Mouse (Mus musculus) neural tube, embryonic 12.5 days (tissue): ENCODE data around the gene Tle1. TPM values are rescaled to one million over a fixed set of nuclear protein-coding genes. Genes with fewer than 3 reads are reported as not detected.

Experiments used
- ATAC-seq: fragments of 200-750 bp; cut with Nextera tagmentation; 2 replicates; pipeline ENCODE4 v1.8.0; 2017; ENCODE audit warnings: low read depth, mild to moderate bottlenecking, moderate TSS enrichment, moderate library complexity; ENCODE audit not compliant: low FRiP score
- H3K27ac ChIP-seq: fragments of 300-500 bp; sonication (generic); 2 replicates; pipeline ENCODE4 v1.5.1; 2016
- H3K27me3 ChIP-seq: fragments of 300-500 bp; sonication (generic); replicated peaks from 2 replicates; pipeline ENCODE4 v1.6.1; 2016; ENCODE audit warnings: mild to moderate bottlenecking
- H3K36me3 ChIP-seq: fragments of 300-500 bp; sonication (generic); 2 replicates; pipeline ENCODE4 v1.6.1; 2016; ENCODE audit warnings: mild to moderate bottlenecking
- H3K4me1 ChIP-seq: fragments of 300-500 bp; sonication (generic); 2 replicates; pipeline ENCODE4 v1.6.1; 2016
- H3K4me2 ChIP-seq: fragments of 300-500 bp; sonication (generic); replicated peaks from 2 replicates; pipeline ENCODE4 v1.6.1; 2016; ENCODE audit warnings: mild to moderate bottlenecking
- H3K4me3 ChIP-seq: fragments of 300-500 bp; sonication (generic); 2 replicates; pipeline ENCODE4 v1.5.1; 2016
- H3K9ac ChIP-seq: fragments of 300-500 bp; sonication (generic); 2 replicates; pipeline ENCODE4 v1.6.1; 2016; ENCODE audit warnings: mild to moderate bottlenecking
- H3K9me3 ChIP-seq: fragments of 300-500 bp; sonication (generic); 2 replicates; pipeline ENCODE4 v1.6.1; 2016; ENCODE audit warnings: mild to moderate bottlenecking
- WGBS: fragments of 180-500 bp; shearing (Covaris S2); methylation state at CpG from one replicate; pipeline ENCODE4 v1.1.7; 2016; 5-methylcytosine and 5-hydroxymethylcytosine counted together
- polyA plus RNA-seq: library from polyadenylated mRNA; unstranded; fragments of >200 nt; fragmentation: Nextera tagmentation; extraction: Ambion mirVana; gene quantifications from 2 replicates; pipeline ENCODE4 v1.2.1, GENCODE M21; 2016

Tle1 gene
- polyA plus RNA-seq = 57.7 and 60.6 TPM in 2 replicates

GRCm38 (mm10) chr4:72200559-72201409 lies at the start of gene Tle1:
TSS of gene Tle1 (minus strand) at chr4:72200919.
- under 1% methylated on average over 107 of the region's 107 CpGs for WGBS
- Histone ChIP-seq H3K9ac (peak within 1 kb of the TSS; percentile 88), H3K36me3 (no peaks in the 10 kb centered on the region), H3K27me3 (no peaks in the 10 kb centered on the region), H3K9me3 (no peaks in the 10 kb centered on the region), H3K27ac (peak within 1 kb of the TSS; percentile 87), H3K4me3 (peak within 1 kb of the TSS; percentile 83), H3K4me2 (peak within 1 kb of the TSS; percentile 65), H3K4me1 (peaks cover 14% of the 10 kb centered on the region)
- peak; percentile 96 for ATAC-seq

DNA sequence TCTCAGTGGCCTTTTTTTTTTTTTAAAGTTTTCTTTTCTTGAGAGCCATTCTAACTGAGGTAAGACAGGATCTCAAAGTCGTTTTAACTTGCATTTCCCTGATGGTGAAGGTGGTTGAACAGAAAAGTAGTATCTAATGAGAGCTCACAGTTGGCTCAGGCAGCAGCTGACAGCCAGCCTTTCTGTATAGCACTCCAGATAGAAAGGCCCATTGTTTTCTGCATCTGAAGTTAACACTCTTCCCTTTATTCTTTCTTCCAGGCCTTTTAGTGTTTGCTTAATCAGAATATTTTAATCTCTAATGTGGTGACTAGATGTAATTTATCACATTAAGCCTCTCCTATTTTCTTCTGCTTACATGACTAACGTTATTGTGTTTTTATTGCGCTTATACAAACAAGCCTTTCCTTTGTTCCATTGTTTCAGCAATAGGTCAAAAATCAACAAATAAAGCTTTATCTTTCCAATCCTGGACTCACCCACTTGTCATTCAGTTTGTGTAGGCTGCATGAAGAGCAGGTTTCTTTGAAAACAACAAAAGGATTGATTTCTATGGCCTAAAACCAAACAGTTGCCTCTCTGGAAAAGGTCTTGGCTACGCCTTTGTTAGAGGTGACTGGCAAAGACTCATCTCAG lies 33.0 kb upstream of the Tle1 start:
- Histone ChIP-seq H3K27ac (no peak overlapping the region), H3K4me3 (no peak overlapping the region), H3K4me2 (no peak overlapping the region), H3K9me3 (no peaks in the 10 kb centered on the region), H3K9ac (no peak overlapping the region), H3K4me1 (no peaks in the 10 kb centered on the region), H3K27me3 (no peaks in the 10 kb centered on the region), H3K36me3 (no peaks in the 10 kb centered on the region)
- peak; percentile 90 for ATAC-seq
- 10% methylated on average over 4 of the region's 4 CpGs for WGBS

DNA sequence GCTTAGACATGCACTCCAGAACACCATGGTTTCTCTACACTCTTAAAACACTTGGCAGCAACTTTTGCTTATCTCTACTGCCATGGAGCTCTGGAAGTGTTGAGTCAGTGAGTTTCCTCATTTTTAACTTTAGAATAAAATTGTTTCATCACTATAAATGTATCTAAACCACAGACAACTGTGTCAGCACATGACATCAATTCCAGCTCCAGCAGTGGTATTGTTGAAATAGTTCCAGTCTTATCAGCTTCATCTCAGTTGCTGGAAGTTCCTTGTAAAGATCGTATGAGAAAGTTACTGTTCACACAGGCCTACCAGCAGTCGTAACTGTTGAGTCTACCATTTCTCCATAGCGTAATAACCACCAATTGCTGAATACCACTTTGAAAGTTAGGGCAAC lies 31.5 kb upstream of the Tle1 start:
- 83% methylated on average over 3 of the region's 3 CpGs for WGBS
- Histone ChIP-seq H3K27me3 (no peaks in the 10 kb centered on the region), H3K36me3 (no peaks in the 10 kb centered on the region), H3K4me3 (no peak overlapping the region), H3K4me1 (no peaks in the 10 kb centered on the region), H3K9ac (no peak overlapping the region), H3K9me3 (no peaks in the 10 kb centered on the region), H3K4me2 (no peak overlapping the region), H3K27ac (no peak overlapping the region)
- no peak for ATAC-seq

- no peak overlapping the region for H3K4me3 ChIP-seq
- H3K4me1 ChIP-seq = no peaks in the 10 kb centered on the region
- H3K27me3 ChIP-seq = no peaks in the 10 kb centered on the region
- no peaks in the 10 kb centered on the region for H3K9me3 ChIP-seq
- no peak for ATAC-seq
- no peaks in the 10 kb centered on the region for H3K36me3 ChIP-seq
- no peak overlapping the region for H3K9ac ChIP-seq
- H3K4me2 ChIP-seq = no peak overlapping the region
- H3K27ac ChIP-seq = no peak overlapping the region
These were observed 30.1 kb upstream of the Tle1 start for GRCm38 (mm10) chr4:72230832-72231231.

GRCm38 (mm10) chr4:72221629-72222028 lies 20.9 kb upstream of the Tle1 start:
- Histone ChIP-seq H3K4me2 (no peak overlapping the region), H3K27me3 (no peaks in the 10 kb centered on the region), H3K4me1 (no peaks in the 10 kb centered on the region), H3K36me3 (no peaks in the 10 kb centered on the region), H3K27ac (no peak overlapping the region), H3K4me3 (no peak overlapping the region), H3K9me3 (no peaks in the 10 kb centered on the region), H3K9ac (no peak overlapping the region)
- WGBS = 86% methylated on average over 3 of the region's 3 CpGs
- ATAC-seq = no peak

DNA sequence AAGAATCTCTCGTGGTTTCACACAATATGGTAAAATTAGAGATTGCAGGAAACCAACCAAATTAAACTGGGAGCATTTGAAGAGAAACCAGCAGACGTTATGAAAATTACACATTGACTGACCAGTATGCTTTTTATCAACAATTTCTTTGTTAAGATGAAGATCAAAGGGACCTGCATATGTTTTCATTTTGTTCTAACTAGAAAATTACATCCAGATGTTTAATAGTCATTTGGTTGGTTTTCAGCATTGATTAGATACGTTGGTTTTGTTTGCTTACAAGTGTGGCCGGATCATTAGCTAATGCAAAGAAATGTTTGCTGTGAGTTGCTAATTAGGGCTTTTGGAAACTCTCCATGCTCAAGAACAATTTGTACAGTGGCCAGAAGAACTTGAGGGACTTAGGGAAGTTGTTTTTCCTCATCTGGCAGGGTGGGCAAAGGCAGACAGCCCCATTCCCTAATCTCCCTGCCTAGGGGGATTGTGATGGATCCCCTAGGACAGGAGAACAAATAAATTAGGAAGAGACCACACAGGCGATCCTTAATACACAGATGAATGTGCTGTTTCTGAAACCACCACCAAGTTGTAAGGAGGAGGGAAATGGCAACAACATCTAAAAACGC lies 3.8 kb upstream of the Tle1 start:
- WGBS = 37% methylated on average over 6 of the region's 6 CpGs
- H3K36me3 ChIP-seq = no peaks in the 10 kb centered on the region
- H3K9me3 ChIP-seq = no peaks in the 10 kb centered on the region
- H3K27me3 ChIP-seq = no peaks in the 10 kb centered on the region
- H3K4me2 ChIP-seq = no peak overlapping the region; the same call in 1 of the 2 replicates
- no peak overlapping the region for H3K27ac ChIP-seq
- ATAC-seq = no peak
- no peak overlapping the region for H3K9ac ChIP-seq
- no peak overlapping the region for H3K4me3 ChIP-seq
- no peaks in the 10 kb centered on the region; the same call in 1 of the 2 replicates for H3K4me1 ChIP-seq

DNA sequence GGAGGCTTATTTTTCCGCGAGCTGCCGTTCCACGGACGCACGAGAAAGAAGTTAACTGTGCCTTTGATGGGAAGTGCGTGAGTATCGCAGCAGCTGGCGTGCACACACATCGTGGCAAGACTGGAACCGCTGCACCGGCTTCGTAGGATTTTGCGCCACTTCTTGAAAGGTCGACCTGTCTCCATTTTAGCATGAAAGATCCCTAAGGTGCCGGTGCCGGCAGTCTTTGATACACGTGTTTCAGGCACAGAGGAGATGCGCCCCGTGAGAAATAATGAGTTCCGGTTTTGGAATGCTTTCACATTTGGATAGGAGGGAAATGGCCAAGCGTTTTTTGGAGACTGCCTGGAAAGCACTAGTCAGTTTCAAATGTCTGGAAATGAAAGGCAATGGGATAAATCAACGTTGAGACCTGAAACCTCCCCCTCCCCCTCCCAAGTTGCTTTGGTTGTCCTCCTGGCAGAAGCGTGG lies 837 bp upstream of the Tle1 start:
- no peak overlapping the region for H3K27ac ChIP-seq
- H3K36me3 ChIP-seq = no peaks in the 10 kb centered on the region
- no peaks in the 10 kb centered on the region for H3K27me3 ChIP-seq
- peak; percentile 2; the same call in 1 of the 2 replicates for ATAC-seq
- peaks cover 10% of the 10 kb centered on the region for H3K4me1 ChIP-seq
- H3K4me3 ChIP-seq = peak overlapping the region; percentile 83
- WGBS = under 1% methylated on average over 24 of the region's 24 CpGs
- H3K9ac ChIP-seq = peak overlapping the region; percentile 40; the same call in 1 of the 2 replicates
- H3K9me3 ChIP-seq = no peaks in the 10 kb centered on the region
- peak overlapping the region; percentile 65 for H3K4me2 ChIP-seq

GRCm38 (mm10) chr4:72199571-72200558 lies 854 bp downstream of the Tle1 start:
- Histone ChIP-seq H3K36me3 (no peaks in the 10 kb centered on the region), H3K9ac (peak overlapping the region; percentile 88), H3K27ac (peak overlapping the region; percentile 87), H3K4me1 (peaks cover 22% of the 10 kb centered on the region), H3K27me3 (no peaks in the 10 kb centered on the region), H3K9me3 (no peaks in the 10 kb centered on the region), H3K4me3 (peak overlapping the region; percentile 83), H3K4me2 (peak overlapping the region; percentile 65)
- ATAC-seq = peak; percentile 17
- under 1% methylated on average over 103 of the region's 103 CpGs for WGBS

DNA sequence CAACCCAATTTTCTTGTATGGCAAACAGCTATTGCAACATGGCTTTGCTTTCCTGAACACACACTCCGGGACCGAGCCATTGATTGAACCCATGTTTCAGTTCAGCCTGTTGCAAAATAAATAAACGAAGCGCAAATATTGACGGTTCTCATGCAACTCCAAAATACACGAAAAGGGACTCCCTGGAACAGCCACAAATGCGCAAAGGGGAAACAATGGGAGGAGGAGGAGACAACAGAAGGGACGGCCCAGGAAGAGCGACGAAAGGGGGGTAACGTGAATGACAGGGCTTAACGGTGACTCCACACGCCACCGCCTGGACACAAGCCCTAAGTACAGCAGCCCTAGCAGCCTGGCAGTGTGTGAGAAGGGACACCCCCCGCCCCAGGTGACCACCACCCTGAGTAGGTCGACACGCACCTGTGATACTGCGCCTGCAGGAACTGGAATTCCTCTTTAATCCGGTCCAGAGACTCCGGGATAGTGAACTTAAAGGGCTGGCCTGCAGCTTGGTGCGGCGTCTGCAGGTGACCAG lies 1.8 kb downstream of the Tle1 start:
- Histone ChIP-seq H3K4me3 (peak overlapping the region; percentile 83), H3K36me3 (0 out of 2 replicates have a peak, but pooled peaks cover 3% of the 10 kb centered on the region), H3K9ac (peak overlapping the region; percentile 88), H3K27ac (no peak overlapping the region), H3K4me2 (peak overlapping the region; percentile 65), H3K27me3 (peaks cover 5% of the 10 kb centered on the region; the same call in 1 of the 2 replicates), H3K4me1 (peaks cover 31% of the 10 kb centered on the region), H3K9me3 (no peaks in the 10 kb centered on the region)
- ATAC-seq = peak; percentile 36
- under 1% methylated on average over 22 of the region's 22 CpGs for WGBS

DNA sequence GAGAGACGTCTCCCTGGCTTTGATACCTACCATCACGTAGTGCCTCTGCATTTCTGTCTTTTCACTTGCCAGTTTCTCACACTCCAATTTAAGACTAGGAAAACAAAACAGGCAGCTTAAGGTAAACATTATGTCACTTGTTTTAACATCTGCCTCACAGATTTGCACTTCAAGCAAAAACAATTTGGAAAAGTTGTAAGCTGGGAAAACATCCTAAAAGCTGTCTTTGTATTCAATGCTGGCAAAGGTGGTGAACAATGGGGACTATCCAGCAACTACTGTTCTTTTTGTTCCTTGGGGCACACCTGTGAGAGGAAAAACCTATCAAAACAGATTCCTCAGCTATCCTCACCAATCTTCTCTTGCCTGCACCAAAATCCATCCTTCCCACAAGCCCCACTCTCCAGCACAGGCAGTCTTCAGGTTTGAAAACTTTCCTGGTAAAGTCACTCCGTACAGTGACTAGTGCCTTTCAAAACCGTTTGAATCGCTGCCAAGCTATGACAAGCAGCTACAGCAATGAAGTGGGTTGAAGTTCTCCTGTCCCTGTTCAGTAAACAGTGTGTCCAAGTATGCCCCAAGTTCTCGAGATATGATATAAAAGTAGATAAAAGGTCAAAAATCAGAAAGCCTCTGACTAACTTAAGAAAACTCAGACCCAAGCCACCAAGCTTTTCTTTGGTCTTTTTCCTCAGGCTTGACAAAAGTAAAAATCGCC lies 2.7 kb downstream of the Tle1 start:
- H3K4me3 ChIP-seq = peak overlapping the region; percentile 83
- no peaks in the 10 kb centered on the region for H3K9me3 ChIP-seq
- H3K4me1 ChIP-seq = peaks cover 34% of the 10 kb centered on the region
- 0 out of 2 replicates have a peak, but pooled peaks cover 3% of the 10 kb centered on the region for H3K36me3 ChIP-seq
- peak overlapping the region; percentile 65 for H3K4me2 ChIP-seq
- no peak overlapping the region for H3K27ac ChIP-seq
- H3K27me3 ChIP-seq = peaks cover 5% of the 10 kb centered on the region; the same call in 1 of the 2 replicates
- ATAC-seq = no peak
- H3K9ac ChIP-seq = peak overlapping the region; percentile 88; the same call in 1 of the 2 replicates
- WGBS = 18% methylated on average over 7 of the region's 7 CpGs
